Mouse (Mus musculus) kidney, adult 8-10 months (tissue): ENCODE measurements at regions not wholly inside any gene's neighbourhood (a gene's known extent, or its start where the extent isn't known, plus 50 kb on each side); places are given as distances from the start of the nearest gene placed in this dataset.

Source experiments
- DNase-seq, 2 experiments: peaks; one replicate each; pipeline ENCODE4 v3.0.0; 2022

GRCm38 (mm10) chr4:83166867-83167814 lies 115.0 kb upstream of the Frem1 start:
- DNase-seq, result peak; percentile 29 to 38

GRCm38 (mm10) chr4:83146740-83147139 lies 94.6 kb upstream of the Frem1 start:
- DNase-seq, result no peak

GRCm38 (mm10) chr4:83145738-83146217 lies 93.6 kb upstream of the Frem1 start:
- no peak for DNase-seq

GRCm38 (mm10) chr4:83144781-83145517 lies 92.8 kb upstream of the Frem1 start:
- DNase-seq, result no peak

GRCm38 (mm10) chr4:83141736-83142135 lies 89.6 kb upstream of the Frem1 start:
- no peak for DNase-seq

GRCm38 (mm10) chr4:83122668-83123005 lies 70.5 kb upstream of the Frem1 start:
- DNase-seq, result no peak

- no peak for DNase-seq
Measured at GRCm38 (mm10) chr4:83122003-83122667, 70.0 kb upstream of the Frem1 start.

GRCm38 (mm10) chr4:83108659-83108967 lies 56.5 kb upstream of the Frem1 start:
- DNase-seq, result no peak

GRCm38 (mm10) chr4:83107958-83108658 lies 56.0 kb upstream of the Frem1 start:
- no peak for DNase-seq

GRCm38 (mm10) chr4:83107161-83107560 lies 55.0 kb upstream of the Frem1 start:
- DNase-seq, result no peak

- no peak for DNase-seq
Measured at GRCm38 (mm10) chr4:83104045-83104681, 52.0 kb upstream of the Frem1 start.

- DNase-seq, result no peak
Measured at GRCm38 (mm10) chr4:83102893-83103292, 50.8 kb upstream of the Frem1 start.

- no peak for DNase-seq
Measured at GRCm38 (mm10) chr4:83102022-83102421, 49.9 kb upstream of the Frem1 start.
